Mouse (Mus musculus) small intestine, adult 2 months (tissue): ENCODE results near the gene Rbms3. TPM values are rescaled to one million over a fixed set of nuclear protein-coding genes. Genes with fewer than 3 reads are reported as not detected.

Experiments used
- H3K27ac ChIP-seq: fragments of 200-500 bp; 2 replicates; pipeline ENCODE4 v1.5.1; 2012; ENCODE audit warnings: low read depth, low read length, control low read depth, inconsistent platforms; ENCODE audit not compliant: insufficient read depth
- H3K27me3 ChIP-seq: fragments of 200-500 bp; 2 replicates; pipeline ENCODE4 v1.6.1; 2012; ENCODE audit warnings: mild to moderate bottlenecking, moderate library complexity, low read length, inconsistent platforms; ENCODE audit not compliant: control insufficient read depth, insufficient read depth
- H3K36me3 ChIP-seq: fragments of 200-500 bp; 2 replicates; pipeline ENCODE4 v1.6.1; 2012; ENCODE audit warnings: mild to moderate bottlenecking, low read length, control low read depth, inconsistent platforms; ENCODE audit not compliant: control insufficient read depth, insufficient read depth
- H3K4me1 ChIP-seq: fragments of 200-500 bp; 2 replicates; pipeline ENCODE4 v1.6.1; 2012; ENCODE audit warnings: low read length, inconsistent platforms, mixed read lengths; ENCODE audit not compliant: control insufficient read depth, insufficient read depth, insufficient read length
- H3K4me3 ChIP-seq: fragments of 200-500 bp; 2 replicates; pipeline ENCODE4 v1.5.1; 2012; ENCODE audit warnings: low read depth, mild to moderate bottlenecking, control low read depth, inconsistent platforms, low read length, moderate library complexity
- CTCF ChIP-seq: fragments of 200-500 bp; IDR thresholded peaks from 2 replicates; pipeline ENCODE4 v1.5.1; 2012; ENCODE audit warnings: low read depth, mild to moderate bottlenecking, control low read depth, inconsistent platforms, low read length, moderate library complexity, mixed read lengths; ENCODE audit not compliant: insufficient replicate concordance, insufficient read length; ENCODE audit errors: extremely low read depth
- POLR2A ChIP-seq: fragments of 200-500 bp; IDR thresholded peaks from 2 replicates; pipeline ENCODE4 v1.6.1; 2012; ENCODE audit warnings: low read depth, mild to moderate bottlenecking, control low read depth, inconsistent platforms, low read length, moderate library complexity
- WGBS: fragments of 180-500 bp; shearing (Covaris S2); methylation state at CpG from one replicate; pipeline ENCODE4 v1.1.7; 2018; 5-methylcytosine and 5-hydroxymethylcytosine counted together
- polyA plus RNA-seq: library from polyadenylated mRNA; depleted of rRNA; stranded (reverse); fragments of >200 nt; gene quantifications from 2 replicates; pipeline ENCODE4 v1.2.3, GENCODE M21; 2012

Gene Rbms3
- polyA plus RNA-seq, 1 experiment = 3.3 TPM

- H3K27ac ChIP-seq = no peak overlapping the region
- WGBS = 81% methylated on average over 8 of the region's 8 CpGs
- no peaks in the 10 kb centered on the region for H3K27me3 ChIP-seq
- TF ChIP-seq CTCF = no peak
- no peak for TF ChIP-seq POLR2A
- H3K4me3 ChIP-seq = no peak overlapping the region
- H3K36me3 ChIP-seq = no peaks in the 10 kb centered on the region
- H3K4me1 ChIP-seq = no peaks in the 10 kb centered on the region
These were observed 6.8 kb upstream of the Rbms3 start for GRCm38 (mm10) chr9:117636492-117636891.

- H3K27me3 ChIP-seq = no peaks in the 10 kb centered on the region
- no peak overlapping the region for H3K27ac ChIP-seq
- no peak for TF ChIP-seq CTCF
- TF ChIP-seq POLR2A = no peak
- H3K4me1 ChIP-seq = no peaks in the 10 kb centered on the region
- H3K36me3 ChIP-seq = no peaks in the 10 kb centered on the region
- H3K4me3 ChIP-seq = no peak overlapping the region
These were observed 2.5 kb downstream of the Rbms3 start for GRCm38 (mm10) chr9:117627173-117627572.

- Histone ChIP-seq H3K4me3 (no peak overlapping the region), H3K4me1 (no peaks in the 10 kb centered on the region), H3K27ac (no peak overlapping the region), H3K36me3 (no peaks in the 10 kb centered on the region), H3K27me3 (no peaks in the 10 kb centered on the region)
- WGBS = 74% methylated on average over 5 of the region's 5 CpGs
- no peak for TF ChIP-seq CTCF
- no peak for TF ChIP-seq POLR2A
These were observed 28.9 kb downstream of the Rbms3 start for GRCm38 (mm10) chr9:117600781-117601180.

DNA sequence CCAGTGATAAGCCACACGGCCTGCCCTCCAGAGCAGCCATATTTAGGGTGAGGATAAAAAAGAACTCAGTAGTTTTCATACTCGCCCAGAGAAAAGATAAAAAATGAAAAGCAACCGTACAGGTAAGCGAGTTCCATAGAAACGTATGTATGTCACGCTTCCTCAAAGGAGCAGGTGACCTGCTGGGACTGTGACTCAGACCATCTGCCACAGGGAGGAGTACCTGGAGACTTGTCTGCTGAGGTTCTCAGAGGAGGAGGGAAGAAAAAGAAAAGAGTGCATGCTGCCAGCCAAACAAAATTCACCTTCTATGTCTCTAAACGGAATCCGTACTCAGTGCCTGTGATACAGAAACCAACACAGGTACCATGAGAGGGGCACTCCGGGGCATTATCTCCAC lies 30.4 kb downstream of the Rbms3 start:
- no peaks in the 10 kb centered on the region for H3K27me3 ChIP-seq
- no peaks in the 10 kb centered on the region for H3K36me3 ChIP-seq
- no peaks in the 10 kb centered on the region for H3K4me1 ChIP-seq
- 91% methylated on average over 9 of the region's 9 CpGs for WGBS
- H3K27ac ChIP-seq = no peak overlapping the region
- no peak overlapping the region for H3K4me3 ChIP-seq
- TF ChIP-seq POLR2A = no peak
- no peak for TF ChIP-seq CTCF

- Histone ChIP-seq H3K36me3 (no peaks in the 10 kb centered on the region), H3K27ac (no peak overlapping the region), H3K4me1 (no peaks in the 10 kb centered on the region), H3K4me3 (no peak overlapping the region), H3K27me3 (no peaks in the 10 kb centered on the region)
- TF ChIP-seq CTCF (no peak), POLR2A (no peak)
- 56% methylated on average over 5 of the region's 5 CpGs for WGBS
These were observed 33.6 kb downstream of the Rbms3 start for GRCm38 (mm10) chr9:117596162-117596561.

DNA sequence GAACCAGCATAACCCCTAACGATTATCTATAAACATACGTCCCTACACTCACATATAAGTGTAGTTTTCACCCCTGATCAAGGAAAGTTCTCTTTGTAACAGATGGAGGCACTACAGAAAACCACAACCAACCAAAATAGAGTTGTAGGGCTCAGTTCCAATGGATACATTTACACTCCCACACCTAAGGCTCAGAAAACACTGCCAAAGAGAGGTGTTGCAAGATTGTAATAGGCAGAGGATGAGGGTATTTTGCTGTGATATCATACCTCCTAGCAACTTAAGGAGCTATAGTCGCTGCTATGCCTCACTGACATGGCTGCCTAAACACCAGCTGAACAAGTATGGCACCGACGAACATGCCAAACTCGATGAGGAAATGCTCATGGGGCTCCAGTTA lies 44.4 kb downstream of the Rbms3 start:
- Histone ChIP-seq H3K36me3 (no peaks in the 10 kb centered on the region), H3K4me3 (no peak overlapping the region), H3K27me3 (no peaks in the 10 kb centered on the region), H3K27ac (no peak overlapping the region), H3K4me1 (no peaks in the 10 kb centered on the region)
- TF ChIP-seq POLR2A (no peak), CTCF (no peak)
- WGBS = 75% methylated on average over 6 of the region's 6 CpGs

DNA sequence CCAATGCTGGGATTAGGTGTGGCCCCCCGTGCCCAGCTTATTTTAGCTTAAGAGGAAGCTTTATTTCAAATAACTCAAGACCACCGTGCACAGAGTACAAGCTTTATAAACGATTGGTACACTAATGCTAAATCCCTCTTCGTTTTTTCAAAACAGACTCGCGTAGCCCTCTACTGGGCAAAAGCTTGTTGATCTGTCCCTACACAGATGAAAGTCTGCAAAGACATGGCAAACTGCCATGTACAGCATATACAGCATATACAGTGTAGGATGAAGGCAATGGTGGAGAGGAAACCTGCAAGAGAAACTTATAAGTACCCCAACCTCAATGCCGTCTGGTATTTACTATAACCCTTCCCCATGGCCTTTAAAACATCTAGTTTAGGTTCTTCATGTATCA lies 46.1 kb downstream of the Rbms3 start:
- no peaks in the 10 kb centered on the region for H3K36me3 ChIP-seq
- no peaks in the 10 kb centered on the region for H3K4me1 ChIP-seq
- no peak overlapping the region for H3K4me3 ChIP-seq
- 58% methylated on average over 7 of the region's 7 CpGs for WGBS
- TF ChIP-seq CTCF (no peak), POLR2A (no peak)
- H3K27me3 ChIP-seq = no peaks in the 10 kb centered on the region
- H3K27ac ChIP-seq = no peak overlapping the region

DNA sequence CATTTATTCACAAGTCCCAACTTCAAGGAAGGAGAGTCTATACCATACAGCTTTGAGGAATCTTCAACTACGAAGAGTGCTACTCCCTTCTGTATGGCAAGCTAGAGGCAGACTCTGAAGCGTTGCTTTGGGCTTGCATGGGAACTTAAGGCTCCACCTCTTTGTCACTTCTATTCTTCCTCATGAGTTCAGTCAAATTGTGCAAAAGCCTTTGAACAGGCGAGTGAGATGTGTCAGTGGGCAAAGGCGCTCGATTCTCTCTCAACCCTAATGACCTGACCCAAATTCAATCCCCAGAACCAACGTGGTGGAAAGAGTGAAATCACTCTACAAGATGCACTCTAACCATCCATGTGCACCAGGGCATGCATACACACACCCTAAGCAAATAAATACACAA lies 47.1 kb downstream of the Rbms3 start:
- Histone ChIP-seq H3K27me3 (no peaks in the 10 kb centered on the region), H3K36me3 (no peaks in the 10 kb centered on the region), H3K4me1 (no peaks in the 10 kb centered on the region), H3K4me3 (no peak overlapping the region), H3K27ac (no peak overlapping the region)
- 76% methylated on average over 6 of the region's 6 CpGs for whole genome bisulfite sequencing
- TF ChIP-seq POLR2A (no peak), CTCF (no peak)
